Mouse (Mus musculus): ENCODE measurements around the gene Cetn2. TPM values are rescaled to one million over a fixed set of nuclear protein-coding genes. Genes with fewer than 3 reads are reported as not detected.

Cetn2 gene
- polyA plus RNA-seq, 1 experiment from 2014 or later, result 41.1 TPM

DNA sequence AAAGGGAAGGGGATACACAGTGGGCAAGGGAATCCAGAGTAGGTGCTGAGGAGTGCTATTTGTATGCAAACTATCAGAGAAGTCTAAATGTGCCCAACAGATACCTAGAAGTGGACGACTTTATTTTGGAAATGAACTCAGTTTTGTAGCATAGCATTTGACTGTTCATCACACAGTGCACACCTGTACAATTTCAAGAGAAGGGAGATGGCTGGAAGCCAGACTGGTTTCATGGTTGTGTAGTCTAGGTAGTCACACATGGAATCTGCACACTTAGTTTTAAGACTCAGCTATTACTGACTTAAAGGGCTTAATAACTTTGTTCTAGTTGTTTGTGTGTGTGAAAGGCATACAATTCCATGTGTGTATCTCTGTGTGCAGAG, 22.2 kb downstream of the Cetn2 start:
- ATAC-seq, result no peak
- Histone ChIP-seq H3K9ac (no peak overlapping the region), H3K9me3 (replicated peaks) (no peaks in the 10 kb centered on the region), H3K4me2 (no peak overlapping the region), H3K27ac (no peak overlapping the region), H3K27me3 (replicated peaks) (no peaks in the 10 kb centered on the region), H3K4me1 (no peaks in the 10 kb centered on the region), H3K4me3 (no peak overlapping the region), H3K36me3 (no peaks in the 10 kb centered on the region)
- 56% methylated on average over 1 of the region's 1 CpGs for WGBS (ENCODE audit: insufficient replicate concordance)

DNA sequence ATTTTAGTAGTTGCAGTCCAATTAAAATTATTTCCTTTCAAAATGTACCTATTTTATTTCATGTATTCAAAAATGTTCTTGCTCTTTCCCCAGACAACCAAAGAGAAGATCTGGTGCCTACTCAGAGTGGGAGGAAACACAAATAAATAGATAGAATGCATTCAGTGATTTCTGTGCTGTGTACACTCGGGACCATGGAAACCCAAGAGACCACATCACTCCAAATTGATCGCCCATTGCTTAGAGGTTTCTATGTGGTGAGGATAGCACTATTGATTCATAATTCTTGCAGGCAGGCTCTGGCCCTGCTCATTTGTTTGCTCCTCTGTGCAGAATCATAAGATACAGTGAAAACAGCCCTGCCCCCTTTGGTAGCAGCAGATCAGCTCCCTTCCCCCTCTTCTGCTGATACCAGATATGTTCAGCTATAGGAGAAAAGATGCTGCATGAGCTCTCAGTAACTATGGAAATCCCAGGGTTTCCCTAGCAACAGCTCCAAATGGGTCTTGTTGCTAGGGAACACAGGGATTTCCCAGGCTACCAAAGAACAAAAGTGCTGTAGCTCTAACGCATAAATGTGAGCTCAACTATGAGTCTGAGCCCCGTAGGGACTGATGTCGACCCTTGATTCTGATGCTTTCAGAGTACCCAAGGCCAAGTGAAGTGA, 22.7 kb downstream of the Cetn2 start:
- H3K36me3 ChIP-seq, result no peaks in the 10 kb centered on the region
- H3K27me3 ChIP-seq (replicated peaks), result no peaks in the 10 kb centered on the region
- no peak overlapping the region for H3K9ac ChIP-seq
- H3K4me2 ChIP-seq, result no peak overlapping the region
- 66% methylated on average over 5 of the region's 5 CpGs for WGBS (ENCODE audit: insufficient replicate concordance)
- no peak overlapping the region for H3K4me3 ChIP-seq
- no peak for ATAC-seq
- H3K27ac ChIP-seq, result no peak overlapping the region
- H3K4me1 ChIP-seq, result no peaks in the 10 kb centered on the region
- H3K9me3 ChIP-seq (replicated peaks), result no peaks in the 10 kb centered on the region

Other genes starting within 250 kb of the Cetn2 start
- not detected in 2 replicates for gene Gabrq, start 93.2 kb downstream of the Cetn2 start, polyA plus RNA-seq (2016; fragmentation: Nextera tagmentation; extraction: Ambion mirVana)
- 21.0 and 24.4 TPM in 2 replicates for gene Nsdhl, start 146 bp upstream of the Cetn2 start, polyA plus RNA-seq (2016; fragmentation: Nextera tagmentation; extraction: Ambion mirVana)
- gene Zfp185, start 68.9 kb upstream of the Cetn2 start, polyA plus RNA-seq (2016; fragmentation: Nextera tagmentation; extraction: Ambion mirVana), result 1.2 and 1.5 TPM in 2 replicates
- gene Pnma5, start 118.7 kb upstream of the Cetn2 start, polyA plus RNA-seq (2016; fragmentation: Nextera tagmentation; extraction: Ambion mirVana), result not detected in 2 replicates
- not detected in 2 replicates for gene Pnma3, start 146.4 kb upstream of the Cetn2 start, polyA plus RNA-seq (2016; fragmentation: Nextera tagmentation; extraction: Ambion mirVana)
- gene Xlr4a, start 164.1 kb upstream of the Cetn2 start, polyA plus RNA-seq (2016; fragmentation: Nextera tagmentation; extraction: Ambion mirVana), result 1.1 and 1.3 TPM in 2 replicates
- gene Xlr3a, start 178.7 kb upstream of the Cetn2 start, polyA plus RNA-seq (2016; fragmentation: Nextera tagmentation; extraction: Ambion mirVana), result 1.6 and 2.4 TPM in 2 replicates
- gene Gm14685, start 198.6 kb upstream of the Cetn2 start, polyA plus RNA-seq (2016; fragmentation: Nextera tagmentation; extraction: Ambion mirVana), result 0.07 TPM in 1 of 2 replicates, not detected in the other
- not detected in 2 replicates for gene Xlr5b, start 230.4 kb upstream of the Cetn2 start, polyA plus RNA-seq (2016; fragmentation: Nextera tagmentation; extraction: Ambion mirVana)
- gene DXBay18, start 231.0 kb upstream of the Cetn2 start, polyA plus RNA-seq (2016; fragmentation: Nextera tagmentation; extraction: Ambion mirVana), result 0.12 TPM in 1 of 2 replicates, not detected in the other